In the genomic region with DNA sequence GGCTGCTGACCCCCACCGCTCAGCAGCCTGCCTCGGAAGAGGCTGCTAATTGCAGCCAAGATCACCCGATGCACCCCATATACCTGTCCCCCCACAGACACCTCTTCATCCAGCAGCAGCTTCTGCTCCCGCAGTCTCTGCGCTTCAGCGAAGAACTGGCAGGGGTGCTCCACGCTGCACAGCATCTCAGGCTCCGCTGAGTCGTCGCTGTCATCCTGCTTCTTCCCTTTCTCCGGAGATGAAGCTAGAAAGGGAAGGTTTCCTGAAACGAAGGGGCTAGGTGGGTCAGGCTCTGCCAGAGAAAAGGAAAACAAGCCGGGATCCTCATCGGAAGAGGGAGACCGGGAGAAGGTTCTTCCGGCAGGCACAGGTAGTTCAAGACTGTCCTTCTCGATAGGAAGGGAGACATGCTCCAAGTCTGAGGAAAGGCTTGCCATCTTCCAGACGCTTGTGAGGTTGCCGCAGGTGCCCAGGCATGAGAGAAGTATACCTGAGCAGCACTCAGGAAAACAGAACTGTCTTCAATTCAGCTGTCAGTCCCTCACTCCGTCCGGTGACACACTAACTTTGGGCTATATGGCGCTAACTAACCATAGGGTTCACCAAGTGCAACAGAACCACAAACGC, we compare ENCODE assay signal across 9 mouse cellular contexts. TPM values are rescaled to one million over a fixed set of nuclear protein-coding genes. Genes with fewer than 3 reads are reported as not detected.
DNase-seq lines count a peak whose midpoint lies in the region; ATAC-seq and TF ChIP-seq lines count a peak whose summit lies in the region.
"Had no signal": no experiment of that assay in that cellular context is flagged by ENCODE, and none has a peak within 500 bp of the region (broad histone marks: within the 10 kb centered on the region; RNA-seq: fewer than 3 reads in every experiment).

No protein-coding gene starts in this region.

- peak overlapping the region; percentile 85 for H3K4me2 ChIP-seq in embryonic facial prominence, embryonic 15.5 days (replicated peaks)
- peak overlapping the region; percentile 86 for H3K4me2 ChIP-seq in hindbrain, postnatal 0 days (ENCODE audit: low read depth, low read length)
- H3K4me2 ChIP-seq in liver, postnatal 0 days (ENCODE audit: low read depth, low read length) = peak overlapping the region; percentile 77
- peak overlapping the region; percentile 73 for H3K4me2 ChIP-seq in stomach, embryonic 14.5 days (replicated peaks; ENCODE audit: low read depth, low read length)

- no peak for TF ChIP-seq EP300 in liver, postnatal 0 days (IDR thresholded peaks at IDR 0.05; ENCODE audit: low read depth)

- no peaks in the 10 kb centered on the region for H3K36me3 ChIP-seq in kidney, adult 2 months (ENCODE audit: control insufficient read depth, insufficient read depth, low read length)
- H3K36me3 ChIP-seq in embryonic facial prominence, embryonic 15.5 days = no peaks in the 10 kb centered on the region
- no peaks in the 10 kb centered on the region for H3K36me3 ChIP-seq in hindbrain, postnatal 0 days (ENCODE audit: insufficient read depth, low read length)
- no peaks in the 10 kb centered on the region for H3K36me3 ChIP-seq in liver, postnatal 0 days (replicated peaks; ENCODE audit: insufficient read depth, low read length)
- H3K36me3 ChIP-seq in stomach, embryonic 14.5 days (ENCODE audit: control insufficient read depth, insufficient read depth, low read length) = no peaks in the 10 kb centered on the region

- peak overlapping the region; percentile 18; the same call in 1 of the 2 replicates for H3K27ac ChIP-seq in kidney, adult 2 months (ENCODE audit: insufficient read depth, low read depth, low read length)
- no peak overlapping the region for H3K27ac ChIP-seq in embryonic facial prominence, embryonic 15.5 days (replicated peaks)
- H3K27ac ChIP-seq in hindbrain, postnatal 0 days = peak overlapping the region; percentile 55
- H3K27ac ChIP-seq in liver, postnatal 0 days (ENCODE audit: low read depth) = peak overlapping the region; percentile 78
- H3K27ac ChIP-seq in stomach, embryonic 14.5 days (ENCODE audit: low read length) = no peak overlapping the region

- H3K4me1 ChIP-seq in kidney, adult 2 months (ENCODE audit: control insufficient read depth, insufficient read depth, low read length) = no peaks in the 10 kb centered on the region
- H3K4me1 ChIP-seq in embryonic facial prominence, embryonic 15.5 days = peaks cover 24% of the 10 kb centered on the region
- peaks cover 11% of the 10 kb centered on the region for H3K4me1 ChIP-seq in hindbrain, postnatal 0 days (ENCODE audit: insufficient read depth, low read length)
- H3K4me1 ChIP-seq in liver, postnatal 0 days (ENCODE audit: insufficient read depth) = peaks cover 8% of the 10 kb centered on the region
- H3K4me1 ChIP-seq in stomach, embryonic 14.5 days (ENCODE audit: control insufficient read depth, insufficient read depth, low read length) = peaks cover 4% of the 10 kb centered on the region; the same call in 1 of the 2 replicates

- H3K9ac ChIP-seq in embryonic facial prominence, embryonic 15.5 days = peak overlapping the region; percentile 21; the same call in 1 of the 2 replicates
- H3K9ac ChIP-seq in hindbrain, postnatal 0 days (replicated peaks; ENCODE audit: low read length) = peak overlapping the region; percentile 65
- peak overlapping the region; percentile 58 for H3K9ac ChIP-seq in liver, postnatal 0 days (replicated peaks)
- peak overlapping the region; percentile 36 for H3K9ac ChIP-seq in stomach, embryonic 14.5 days (replicated peaks; ENCODE audit: low read depth, low read length)

- no peaks in the 10 kb centered on the region for H3K9me3 ChIP-seq in embryonic facial prominence, embryonic 15.5 days (replicated peaks)
- H3K9me3 ChIP-seq in hindbrain, postnatal 0 days (ENCODE audit: low read length) = no peaks in the 10 kb centered on the region
- 0 out of 2 replicates have a peak, but pooled peaks cover 3% of the 10 kb centered on the region for H3K9me3 ChIP-seq in liver, postnatal 0 days (ENCODE audit: low read length)
- H3K9me3 ChIP-seq in stomach, embryonic 14.5 days (ENCODE audit: control insufficient read depth, low read depth, low read length) = no peaks in the 10 kb centered on the region

- TF ChIP-seq POLR2A in kidney, adult 2 months (IDR thresholded peaks at IDR 0.05; ENCODE audit: low read depth, low read length) = no peak

- no peak for ATAC-seq in embryonic facial prominence, embryonic 15.5 days (ENCODE audit: insufficient number of reproducible peaks, low FRiP score, low TSS enrichment, low read depth)
- peak; percentile 71 for ATAC-seq in hindbrain, postnatal 0 days
- no peak for ATAC-seq in liver, postnatal 0 days
- ATAC-seq in stomach, embryonic 14.5 days (ENCODE audit: insufficient number of reproducible peaks, insufficient read depth, low FRiP score, low read depth) = no peak

- no peaks in the 10 kb centered on the region for H3K27me3 ChIP-seq in kidney, adult 2 months (replicated peaks; ENCODE audit: control insufficient read depth, insufficient read depth, low read length)
- H3K27me3 ChIP-seq in embryonic facial prominence, embryonic 15.5 days = peaks cover 14% of the 10 kb centered on the region
- H3K27me3 ChIP-seq in hindbrain, postnatal 0 days (ENCODE audit: insufficient read depth, low read length) = no peaks in the 10 kb centered on the region
- H3K27me3 ChIP-seq in liver, postnatal 0 days (ENCODE audit: insufficient read depth, low read length) = no peaks in the 10 kb centered on the region
- peaks cover 2% of the 10 kb centered on the region; the same call in 1 of the 2 replicates for H3K27me3 ChIP-seq in stomach, embryonic 14.5 days (ENCODE audit: control insufficient read depth, insufficient read depth, low read length)

- 33% methylated on average over 23 of the region's 23 CpGs for WGBS in kidney, adult 2 months
- WGBS in embryonic facial prominence, embryonic 15.5 days = 13% methylated on average over 23 of the region's 23 CpGs
- 14% methylated on average over 23 of the region's 23 CpGs for WGBS in hindbrain, postnatal 0 days
- 29% methylated on average over 23 of the region's 23 CpGs for WGBS in liver, postnatal 0 days (ENCODE audit: insufficient replicate concordance)
- 20% methylated on average over 23 of the region's 23 CpGs for WGBS in stomach, embryonic 14.5 days

- H3K4me3 ChIP-seq in kidney, adult 2 months (ENCODE audit: insufficient read depth, low read depth, low read length) = peak overlapping the region; percentile 34
- H3K4me3 ChIP-seq in embryonic facial prominence, embryonic 15.5 days (replicated peaks) = peak overlapping the region; percentile 43
- H3K4me3 ChIP-seq in hindbrain, postnatal 0 days (ENCODE audit: low read length) = peak overlapping the region; percentile 46
- peak overlapping the region; percentile 39 for H3K4me3 ChIP-seq in liver, postnatal 0 days (ENCODE audit: low read depth, low read length)
- peak overlapping the region; percentile 35 for H3K4me3 ChIP-seq in stomach, embryonic 14.5 days (ENCODE audit: low read depth, low read length)

- DNase-seq in kidney, adult 2 months = no peak
- no peak for DNase-seq in kidney, postnatal 25 days
- DNase-seq in R1 (ENCODE audit: low read depth, low spot score) (peak; percentile 50), adipocyte (ENCODE audit: low spot score) (no peak)
- DNase-seq in hindbrain, postnatal 0 days (ENCODE audit: low spot score) = peak; percentile 32
- peak; percentile 13 for DNase-seq in liver, postnatal 0 days

- no peak for TF ChIP-seq CTCF in kidney, adult 2 months (conservative IDR thresholded peaks at IDR 0.05; ENCODE audit: insufficient read depth, insufficient read length, low read depth, low read length)
- TF ChIP-seq CTCF in hindbrain, postnatal 0 days (IDR thresholded peaks at IDR 0.05; ENCODE audit: low read depth) = no peak
- TF ChIP-seq CTCF in liver, postnatal 0 days (IDR thresholded peaks at IDR 0.05; ENCODE audit: low read depth) = no peak

RNA-seq across cellular contexts. Expression of a gene that starts 0.4 kb away (rescaled TPM):
- polyA plus RNA-seq in kidney, adult 2 months (2012; rRNA removed) = 0.34 and 1.2 TPM in 2 replicates
- polyA plus RNA-seq in embryonic facial prominence, embryonic 15.5 days (2015; fragmentation: Nextera tagmentation; extraction: Ambion mirVana) = 0.24 and 0.45 TPM in 2 replicates
- 2.4 and 3.7 TPM in 2 replicates for total RNA-seq in hindbrain, postnatal 0 days (2014; rRNA removed)
- polyA plus RNA-seq in hindbrain, postnatal 0 days (2015; fragmentation: Nextera tagmentation; extraction: Ambion mirVana) = 2.9 and 4.0 TPM in 2 replicates
- polyA plus RNA-seq in liver, postnatal 0 days (2015; fragmentation: Nextera tagmentation; extraction: Ambion mirVana) = 0.13 and 0.20 TPM in 2 replicates
- polyA plus RNA-seq in stomach, embryonic 14.5 days (2014; fragmentation: Nextera tagmentation; extraction: Ambion mirVana) = 0.14 and 0.35 TPM in 2 replicates
- total RNA-seq: hematopoietic stem cell, adult 5-6 weeks had no signal

RNA-seq across cellular contexts. Expression of a gene that starts 26.5 kb away (rescaled TPM):
- 17.6 and 18.8 TPM in 2 replicates for polyA plus RNA-seq in kidney, adult 2 months (2012; rRNA removed)
- polyA plus RNA-seq in embryonic facial prominence, embryonic 15.5 days (2015; fragmentation: Nextera tagmentation; extraction: Ambion mirVana) = 5.2 and 7.1 TPM in 2 replicates
- 4.3 and 5.6 TPM in 2 replicates for total RNA-seq in hindbrain, postnatal 0 days (2014; rRNA removed)
- polyA plus RNA-seq in hindbrain, postnatal 0 days (2015; fragmentation: Nextera tagmentation; extraction: Ambion mirVana) = 3.4 and 3.5 TPM in 2 replicates
- polyA plus RNA-seq in liver, postnatal 0 days (2015; fragmentation: Nextera tagmentation; extraction: Ambion mirVana) = 6.2 and 6.6 TPM in 2 replicates
- polyA plus RNA-seq in stomach, embryonic 14.5 days (2014; fragmentation: Nextera tagmentation; extraction: Ambion mirVana) = 8.6 and 8.7 TPM in 2 replicates

RNA-seq across cellular contexts. Expression of a gene that starts 27.8 kb away (rescaled TPM):
- 54.6 and 77.8 TPM in 2 replicates for polyA plus RNA-seq in kidney, adult 2 months (2012; rRNA removed)
- polyA plus RNA-seq in embryonic facial prominence, embryonic 15.5 days (2015; fragmentation: Nextera tagmentation; extraction: Ambion mirVana) = 155 and 158 TPM in 2 replicates
- total RNA-seq in hindbrain, postnatal 0 days (2014; rRNA removed) = 71.4 and 80.9 TPM in 2 replicates
- polyA plus RNA-seq in hindbrain, postnatal 0 days (2015; fragmentation: Nextera tagmentation; extraction: Ambion mirVana) = 72.4 and 82.7 TPM in 2 replicates
- polyA plus RNA-seq in liver, postnatal 0 days (2015; fragmentation: Nextera tagmentation; extraction: Ambion mirVana) = 38.5 and 39.5 TPM in 2 replicates
- 149 and 169 TPM in 2 replicates for polyA plus RNA-seq in stomach, embryonic 14.5 days (2014; fragmentation: Nextera tagmentation; extraction: Ambion mirVana)

RNA-seq across cellular contexts. Expression of a gene that starts 27.9 kb away (rescaled TPM):
- 24.0 and 31.3 TPM in 2 replicates for polyA plus RNA-seq in kidney, adult 2 months (2012; rRNA removed)
- polyA plus RNA-seq in embryonic facial prominence, embryonic 15.5 days (2015; fragmentation: Nextera tagmentation; extraction: Ambion mirVana) = 187 and 190 TPM in 2 replicates
- total RNA-seq in hindbrain, postnatal 0 days (2014; rRNA removed) = 68.6 and 70.2 TPM in 2 replicates
- 145 and 156 TPM in 2 replicates for polyA plus RNA-seq in hindbrain, postnatal 0 days (2015; fragmentation: Nextera tagmentation; extraction: Ambion mirVana)
- 58.0 and 60.1 TPM in 2 replicates for polyA plus RNA-seq in liver, postnatal 0 days (2015; fragmentation: Nextera tagmentation; extraction: Ambion mirVana)
- polyA plus RNA-seq in stomach, embryonic 14.5 days (2014; fragmentation: Nextera tagmentation; extraction: Ambion mirVana) = 217 and 223 TPM in 2 replicates

RNA-seq across cellular contexts. Expression of a gene that starts 33.8 kb away (rescaled TPM):
- polyA plus RNA-seq in kidney, adult 2 months (2012; rRNA removed) = 68.1 and 79.3 TPM in 2 replicates
- 53.8 and 57.4 TPM in 2 replicates for polyA plus RNA-seq in embryonic facial prominence, embryonic 15.5 days (2015; fragmentation: Nextera tagmentation; extraction: Ambion mirVana)
- 53.3 and 69.1 TPM in 2 replicates for total RNA-seq in hindbrain, postnatal 0 days (2014; rRNA removed)
- polyA plus RNA-seq in hindbrain, postnatal 0 days (2015; fragmentation: Nextera tagmentation; extraction: Ambion mirVana) = 102 and 103 TPM in 2 replicates
- 23.6 and 24.2 TPM in 2 replicates for polyA plus RNA-seq in liver, postnatal 0 days (2015; fragmentation: Nextera tagmentation; extraction: Ambion mirVana)
- 41.0 and 50.2 TPM in 2 replicates for polyA plus RNA-seq in stomach, embryonic 14.5 days (2014; fragmentation: Nextera tagmentation; extraction: Ambion mirVana)

Comparison
In these comparisons a context has a peak if more than half of its experiments do, and no peak if none do; other contexts are left out.
1. DNase-seq: peak in R1 (single experiment), hindbrain, postnatal 0 days (single experiment) and liver, postnatal 0 days (single experiment); none in kidney, adult 2 months (single experiment), kidney, postnatal 25 days (0 of 2) and adipocyte (single experiment).
2. H3K27ac ChIP-seq: peak in kidney, adult 2 months (single experiment), hindbrain, postnatal 0 days (single experiment) and liver, postnatal 0 days (single experiment); none in embryonic facial prominence, embryonic 15.5 days (single experiment) and stomach, embryonic 14.5 days (single experiment).
3. Peak in every context shown above with its lines, with median percentiles within 50 percentile points of each other: H3K4me3 ChIP-seq, H3K4me2 ChIP-seq and H3K9ac ChIP-seq.